Mouse (Mus musculus): ENCODE measurements around the gene Zfp710. TPM values are rescaled to one million over a fixed set of nuclear protein-coding genes. Genes with fewer than 3 reads are reported as not detected.
"Not testable (repeated sequence)": the region's sequence is repeated elsewhere in the genome, so short reads cannot be mapped to it uniquely, and the experiment has no call there.

The Zfp710 gene
- polyA plus RNA-seq, 1 experiment = 138 TPM

GRCm38 (mm10) chr7:80033064-80033717 lies 8.6 kb downstream of the Zfp710 start:
- Histone ChIP-seq H3K4me3 (ENCODE audit: insufficient read depth, low read length) (peak overlapping the region; percentile 41), H3K4me1 (ENCODE audit: control insufficient read depth, insufficient read depth, low read length) (peaks cover 68% of the 10 kb centered on the region), H3K27ac (ENCODE audit: insufficient read depth, low read depth, low read length) (peak overlapping the region; percentile 56)
- no peak for TF ChIP-seq CTCF (IDR thresholded peaks at IDR 0.05; ENCODE audit: low read depth, low read length)
- TF ChIP-seq POLR2A (IDR thresholded peaks at IDR 0.05; ENCODE audit: borderline replicate concordance, low read depth, low read length) = no peak

GRCm38 (mm10) chr7:80033771-80034170 lies 9.2 kb downstream of the Zfp710 start:
- H3K4me3 ChIP-seq (ENCODE audit: insufficient read depth, low read length) = no peak overlapping the region
- TF ChIP-seq POLR2A (IDR thresholded peaks at IDR 0.05; ENCODE audit: borderline replicate concordance, low read depth, low read length) (no peak), CTCF (IDR thresholded peaks at IDR 0.05; ENCODE audit: low read depth, low read length) (no peak)
- peaks cover 71% of the 10 kb centered on the region for H3K4me1 ChIP-seq (ENCODE audit: control insufficient read depth, insufficient read depth, low read length)
- no peak overlapping the region for H3K27ac ChIP-seq (ENCODE audit: insufficient read depth, low read depth, low read length)

GRCm38 (mm10) chr7:80035086-80035485 lies 10.5 kb downstream of the Zfp710 start:
- Histone ChIP-seq H3K4me1 (ENCODE audit: control insufficient read depth, insufficient read depth, low read length) (peaks cover 80% of the 10 kb centered on the region), H3K27ac (ENCODE audit: insufficient read depth, low read depth, low read length) (peak overlapping the region; percentile 1; the same call in 1 of the 2 replicates), H3K4me3 (ENCODE audit: insufficient read depth, low read length) (no peak overlapping the region)
- TF ChIP-seq CTCF (IDR thresholded peaks at IDR 0.05; ENCODE audit: low read depth, low read length) (no peak), POLR2A (IDR thresholded peaks at IDR 0.05; ENCODE audit: borderline replicate concordance, low read depth, low read length) (no peak)

- H3K4me3 ChIP-seq (ENCODE audit: insufficient read depth, low read length) = no peak overlapping the region
- TF ChIP-seq CTCF (IDR thresholded peaks at IDR 0.05; ENCODE audit: low read depth, low read length) = no peak
- TF ChIP-seq POLR2A (IDR thresholded peaks at IDR 0.05; ENCODE audit: borderline replicate concordance, low read depth, low read length) = no peak
- peaks cover 79% of the 10 kb centered on the region for H3K4me1 ChIP-seq (ENCODE audit: control insufficient read depth, insufficient read depth, low read length)
- no peak overlapping the region for H3K27ac ChIP-seq (ENCODE audit: insufficient read depth, low read depth, low read length)
These were observed 11.1 kb downstream of the Zfp710 start for GRCm38 (mm10) chr7:80035748-80036147.

- TF ChIP-seq POLR2A (IDR thresholded peaks at IDR 0.05; ENCODE audit: borderline replicate concordance, low read depth, low read length) (no peak), CTCF (IDR thresholded peaks at IDR 0.05; ENCODE audit: low read depth, low read length) (no peak)
- Histone ChIP-seq H3K27ac (ENCODE audit: insufficient read depth, low read depth, low read length) (no peak overlapping the region), H3K4me3 (ENCODE audit: insufficient read depth, low read length) (no peak overlapping the region), H3K4me1 (ENCODE audit: control insufficient read depth, insufficient read depth, low read length) (peaks cover 76% of the 10 kb centered on the region)
These were observed 15.1 kb downstream of the Zfp710 start for GRCm38 (mm10) chr7:80039699-80040098.

- peak overlapping the region; percentile 28; the same call in 1 of the 2 replicates for H3K4me3 ChIP-seq (ENCODE audit: insufficient read depth, low read length)
- TF ChIP-seq CTCF (IDR thresholded peaks at IDR 0.05; ENCODE audit: low read depth, low read length) (no peak), POLR2A (IDR thresholded peaks at IDR 0.05; ENCODE audit: borderline replicate concordance, low read depth, low read length) (no peak)
- H3K4me1 ChIP-seq (ENCODE audit: control insufficient read depth, insufficient read depth, low read length) = peaks cover 80% of the 10 kb centered on the region
- H3K27ac ChIP-seq (ENCODE audit: insufficient read depth, low read depth, low read length) = peak overlapping the region; percentile 97
These were observed 19.6 kb downstream of the Zfp710 start for GRCm38 (mm10) chr7:80044170-80044569.

GRCm38 (mm10) chr7:80047041-80047440 lies 22.4 kb downstream of the Zfp710 start:
- TF ChIP-seq POLR2A (IDR thresholded peaks at IDR 0.05; ENCODE audit: borderline replicate concordance, low read depth, low read length) = no peak
- TF ChIP-seq CTCF (IDR thresholded peaks at IDR 0.05; ENCODE audit: low read depth, low read length) = no peak
- no peak overlapping the region for H3K4me3 ChIP-seq (ENCODE audit: insufficient read depth, low read length)
- H3K27ac ChIP-seq (ENCODE audit: insufficient read depth, low read depth, low read length) = 0 out of 2 replicates have a peak overlapping the region, but pooled peaks have one; percentile 5
- peaks cover 69% of the 10 kb centered on the region for H3K4me1 ChIP-seq (ENCODE audit: control insufficient read depth, insufficient read depth, low read length)

- H3K27ac ChIP-seq (ENCODE audit: insufficient read depth, low read depth, low read length) = no peak overlapping the region
- H3K4me1 ChIP-seq (ENCODE audit: control insufficient read depth, insufficient read depth, low read length) = peaks cover 60% of the 10 kb centered on the region
- TF ChIP-seq POLR2A (IDR thresholded peaks at IDR 0.05; ENCODE audit: borderline replicate concordance, low read depth, low read length) = no peak
- TF ChIP-seq CTCF (IDR thresholded peaks at IDR 0.05; ENCODE audit: low read depth, low read length) = no peak
- H3K4me3 ChIP-seq (ENCODE audit: insufficient read depth, low read length) = no peak overlapping the region
These were observed 25.1 kb downstream of the Zfp710 start for GRCm38 (mm10) chr7:80049746-80050145.

GRCm38 (mm10) chr7:80050382-80050781 lies 25.8 kb downstream of the Zfp710 start:
- H3K27ac ChIP-seq (ENCODE audit: insufficient read depth, low read depth, low read length); H3K4me3 ChIP-seq (ENCODE audit: insufficient read depth, low read length): not testable (repeated sequence)
- H3K4me1 ChIP-seq (ENCODE audit: control insufficient read depth, insufficient read depth, low read length) = peaks cover 54% of the 10 kb centered on the region

- no peak overlapping the region for H3K27ac ChIP-seq (ENCODE audit: insufficient read depth, low read depth, low read length)
- peaks cover 55% of the 10 kb centered on the region for H3K4me1 ChIP-seq (ENCODE audit: control insufficient read depth, insufficient read depth, low read length)
- no peak overlapping the region for H3K4me3 ChIP-seq (ENCODE audit: insufficient read depth, low read length)
- TF ChIP-seq CTCF (IDR thresholded peaks at IDR 0.05; ENCODE audit: low read depth, low read length) = no peak
- TF ChIP-seq POLR2A (IDR thresholded peaks at IDR 0.05; ENCODE audit: borderline replicate concordance, low read depth, low read length) = no peak
These were observed 27.2 kb downstream of the Zfp710 start for GRCm38 (mm10) chr7:80051835-80052234.

Measured in bone marrow macrophage, adult 2 months (primary cell).